Mouse (Mus musculus) T-cell, adult 2 months (primary cell): ENCODE data around the gene Itgbl1.
"Not testable (repeated sequence)": the region's sequence is repeated elsewhere in the genome, so short reads cannot be mapped to it uniquely, and the experiment has no call there.

Experiments
- DNase-seq: peaks from one replicate; pipeline ENCODE4 v3.0.0; 2022; ENCODE audit warnings: low spot score

The Itgbl1 gene

DNA sequence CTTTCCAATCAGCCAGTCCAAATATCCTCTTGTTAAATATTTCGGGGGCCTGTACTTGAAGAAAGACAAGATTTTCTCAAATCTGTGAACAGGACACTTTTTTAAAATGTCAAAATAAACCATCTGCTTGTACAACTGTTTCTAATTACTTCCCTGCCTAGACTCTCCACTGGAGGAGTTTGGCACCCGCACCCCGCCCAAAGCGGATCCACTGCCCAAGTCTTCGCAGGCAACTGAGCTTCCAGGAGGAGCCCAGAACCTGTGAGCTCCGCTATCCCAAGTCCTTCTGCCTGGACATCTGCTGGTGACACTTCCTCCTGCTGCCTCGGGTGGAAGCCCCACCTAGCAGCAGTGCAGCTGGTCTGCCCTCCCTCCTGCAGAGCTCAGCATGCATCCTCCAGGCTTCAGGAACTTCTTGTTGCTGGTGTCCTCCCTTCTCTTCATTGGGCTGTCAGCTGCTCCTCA, at the start of gene Itgbl1:
Gene Itgbl1, plus strand, starts transcription at position 51 of the 465 bp plus-strand sequence.
- DNase-seq: no peak

- no peak for DNase-seq
Observed at GRCm38 (mm10) chr14:123622969-123623368, 36.8 kb upstream of the Itgbl1 start.

DNA sequence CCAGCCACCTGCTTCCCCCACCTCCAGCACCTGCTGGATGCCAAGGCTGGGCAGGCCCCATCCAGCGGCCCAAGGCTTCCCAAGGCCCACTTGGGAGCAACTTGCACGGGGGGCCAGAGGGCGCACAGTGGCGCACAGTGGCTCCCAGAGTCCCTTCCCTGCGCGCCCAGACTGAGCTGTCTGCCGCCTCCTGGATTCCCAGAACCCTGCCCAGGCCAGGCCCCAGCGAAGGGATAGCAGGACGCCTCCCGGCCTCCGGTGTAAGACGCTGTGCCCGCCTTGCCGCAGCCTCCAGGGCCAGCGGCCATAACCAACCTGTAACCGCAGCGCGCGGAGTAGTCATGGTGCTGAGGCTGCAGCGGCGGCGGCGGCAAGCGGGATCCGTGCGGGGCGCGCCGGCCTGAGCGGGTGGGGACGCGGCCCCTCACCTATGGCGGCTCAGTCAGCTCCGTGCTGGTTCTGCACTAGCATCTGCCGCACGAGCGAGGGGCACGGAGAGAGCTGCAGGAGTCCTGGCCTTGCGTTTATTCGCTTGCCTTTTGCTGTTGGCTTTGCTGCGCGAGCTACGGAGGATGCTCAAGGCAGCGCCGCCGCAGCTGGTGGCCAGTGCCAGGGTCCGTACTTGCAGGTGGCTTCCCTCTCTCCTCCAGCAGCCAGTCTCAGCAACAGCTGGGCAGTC, 33.1 kb upstream of the Itgbl1 start, which contains the start of gene Nalcn:
Gene Nalcn, minus strand, starts transcription at position 644 of the 679 bp plus-strand sequence.
- no peak for DNase-seq

DNA sequence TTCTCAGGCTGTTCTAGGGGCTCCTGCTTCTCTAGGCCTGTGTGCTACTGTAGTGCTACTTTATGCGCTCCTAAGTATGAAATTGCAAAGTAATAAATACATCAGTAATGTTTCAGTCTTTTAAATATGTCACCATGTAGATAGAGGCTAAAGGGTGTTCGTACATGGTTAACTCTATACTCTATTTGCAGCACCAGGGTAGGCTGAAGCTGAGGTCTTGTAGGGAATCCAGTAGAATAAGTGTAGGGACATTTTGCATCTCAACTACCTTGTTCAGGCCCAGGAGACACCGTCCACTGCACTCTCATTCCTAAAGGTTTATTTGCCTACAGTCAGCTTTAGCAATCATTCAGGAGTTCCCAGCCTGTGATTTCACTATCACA, 32.6 kb upstream of the Itgbl1 start:
- no peak for DNase-seq

- DNase-seq: no peak
Observed at GRCm38 (mm10) chr14:123661091-123661491, 1.3 kb downstream of the Itgbl1 start.

DNA sequence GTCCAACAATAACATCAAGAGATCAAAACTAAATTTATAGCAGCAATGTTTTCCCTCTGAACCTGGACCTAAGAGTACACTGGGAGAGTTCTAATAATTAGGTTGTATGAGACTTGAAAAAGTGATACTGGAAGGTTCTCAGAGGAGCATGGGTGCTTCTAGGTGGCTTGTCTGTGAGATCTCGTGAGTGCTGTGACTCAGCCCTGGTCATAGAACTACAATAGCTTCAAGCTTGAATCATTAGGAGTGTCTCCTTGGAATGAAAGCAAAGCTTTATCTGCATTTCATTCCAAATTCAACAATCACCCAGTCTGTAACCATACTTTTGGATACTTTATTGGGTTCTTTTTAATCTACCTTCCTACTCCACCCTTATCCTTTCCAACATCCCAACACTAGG, 2.6 kb downstream of the Itgbl1 start:
- DNase-seq: no peak

DNA sequence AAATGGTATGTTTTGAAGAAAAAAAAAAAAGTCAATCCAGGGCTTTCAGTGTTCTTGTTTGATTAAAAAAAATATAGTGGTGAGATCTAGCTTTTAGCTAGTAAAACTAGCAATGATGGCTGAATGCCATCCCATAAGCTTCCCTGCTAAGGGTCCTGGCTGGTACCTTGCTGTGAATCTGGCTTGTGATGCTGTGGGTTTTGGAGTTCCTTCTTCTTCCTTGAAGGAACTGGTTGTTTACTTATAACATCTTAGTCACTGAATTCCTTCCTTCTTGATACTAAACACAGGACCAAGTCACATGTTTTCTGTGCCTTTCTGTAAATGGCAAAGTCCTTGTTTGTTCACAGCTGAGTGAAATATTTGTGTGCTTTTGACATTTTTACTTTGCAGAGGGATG, 3.4 kb downstream of the Itgbl1 start:
- DNase-seq: no peak

DNA sequence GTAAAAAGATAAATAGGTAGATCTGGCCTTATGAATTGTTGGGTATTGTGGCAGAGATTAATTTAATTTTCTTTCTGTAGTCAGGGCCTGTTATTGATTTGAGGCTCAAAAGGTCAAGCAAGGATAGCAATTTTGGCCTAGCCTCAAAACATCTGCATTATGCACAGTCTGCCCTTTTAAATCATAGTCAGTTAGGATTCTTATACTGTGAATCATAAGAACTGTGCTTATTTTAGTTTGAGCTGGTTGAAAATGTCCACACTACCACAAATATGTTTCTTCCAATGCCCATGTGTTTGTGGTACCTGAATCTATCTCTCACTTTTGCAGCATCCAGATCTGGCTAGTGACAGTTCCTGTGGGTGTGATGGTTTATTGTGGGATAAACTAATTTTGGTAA, 4.7 kb downstream of the Itgbl1 start:
- DNase-seq: no peak

DNA sequence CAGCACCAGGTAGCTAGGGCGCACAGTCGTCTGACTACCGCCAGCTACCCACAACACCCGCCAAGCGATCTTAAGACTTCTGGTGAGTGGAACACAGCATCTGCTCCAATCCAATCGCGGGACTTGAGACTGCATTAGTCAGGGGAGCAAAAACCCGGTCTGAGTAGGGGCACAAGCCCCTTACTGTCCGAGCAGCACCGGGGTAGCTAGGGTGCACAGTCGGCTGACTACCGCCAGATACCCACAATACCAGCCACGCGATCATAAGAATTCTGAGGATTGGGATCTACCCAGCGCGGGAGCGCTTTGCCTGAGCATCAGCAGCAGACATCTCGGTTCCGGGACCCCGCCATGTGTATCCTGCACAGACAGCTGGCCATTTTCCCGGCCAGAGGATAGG, 11.3 kb downstream of the Itgbl1 start:
- not testable (repeated sequence) for DNase-seq

DNA sequence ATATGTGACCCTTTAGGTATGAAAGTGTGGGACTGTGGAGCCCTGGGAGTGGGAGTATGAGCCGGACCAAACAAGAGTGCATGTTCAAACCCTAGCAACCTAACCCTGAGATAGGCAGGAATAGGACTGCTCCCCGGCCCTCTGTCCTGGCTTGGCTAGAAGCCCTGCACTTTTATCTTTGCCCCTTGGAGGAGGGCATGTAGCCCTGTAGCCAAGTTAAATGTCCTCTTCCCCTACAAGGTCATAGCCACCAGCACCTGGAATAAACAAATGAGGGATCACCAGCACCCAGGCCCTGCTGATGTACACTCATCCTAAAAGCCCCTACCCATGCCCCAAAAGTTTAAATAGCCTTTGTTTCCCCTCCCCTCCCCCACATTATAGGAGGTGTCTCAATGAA, 18.3 kb downstream of the Itgbl1 start:
- no peak for DNase-seq

GRCm38 (mm10) chr14:123714751-123715150, 55.0 kb downstream of the Itgbl1 start:
- no peak for DNase-seq

DNA sequence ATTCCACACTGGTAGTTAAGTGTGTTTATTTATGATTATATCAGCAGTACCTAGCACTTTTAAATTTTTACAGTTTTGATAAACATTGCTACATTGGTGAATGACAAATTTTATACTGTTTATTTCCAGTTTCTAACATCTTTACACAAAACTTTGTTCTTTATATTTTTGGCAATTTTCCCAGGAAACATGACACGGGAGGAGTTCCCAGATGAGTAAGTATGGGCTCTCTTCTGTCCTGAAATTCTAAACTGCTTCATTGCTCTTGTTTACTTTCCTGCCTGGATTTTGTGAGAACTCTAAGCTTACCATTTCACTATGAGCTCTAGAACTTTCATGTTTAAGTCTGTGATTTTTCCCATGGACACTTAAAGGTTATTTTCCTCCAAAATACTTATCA, 82.3 kb downstream of the Itgbl1 start:
- DNase-seq: no peak

DNA sequence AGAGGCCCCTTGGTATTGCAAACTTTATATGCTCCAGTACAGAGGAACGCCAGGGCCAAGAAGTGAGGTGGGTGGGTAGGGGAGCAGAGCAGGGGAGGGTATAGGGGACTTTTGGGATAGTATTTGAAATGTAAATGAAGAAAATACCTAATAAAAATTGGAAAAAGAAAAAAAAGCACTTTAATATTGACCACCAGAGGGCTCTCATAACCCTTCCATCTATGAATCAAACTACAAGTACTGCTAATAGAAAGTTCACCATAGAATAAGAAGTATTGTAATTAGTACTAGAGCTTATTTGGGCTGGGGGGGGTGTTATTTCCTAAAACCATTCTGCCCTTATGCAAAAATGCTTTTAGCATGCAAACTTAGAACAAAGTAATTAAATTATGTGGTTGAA, 91.2 kb downstream of the Itgbl1 start:
- no peak for DNase-seq

DNA sequence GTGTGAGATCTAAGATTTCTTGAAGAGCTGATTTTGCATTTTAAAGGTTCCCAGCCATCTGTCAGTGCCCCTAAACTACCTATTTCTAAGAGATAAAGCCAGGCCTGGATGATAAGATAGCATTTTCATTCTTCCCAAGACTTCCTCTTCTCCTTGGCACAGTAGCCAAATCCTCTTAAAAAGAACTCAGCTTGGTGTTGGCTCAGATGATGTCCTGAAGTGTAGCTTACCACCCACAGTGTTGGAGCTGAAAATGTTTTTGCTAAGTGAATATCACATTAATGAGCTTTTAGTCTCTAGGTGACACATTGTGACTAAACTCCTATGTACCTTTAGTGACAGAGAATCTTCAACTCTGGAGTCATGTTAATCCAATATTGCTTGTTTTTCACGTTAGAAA, 99.8 kb downstream of the Itgbl1 start:
- DNase-seq: no peak

GRCm38 (mm10) chr14:123760079-123760478, 100.3 kb downstream of the Itgbl1 start:
- DNase-seq: no peak

DNA sequence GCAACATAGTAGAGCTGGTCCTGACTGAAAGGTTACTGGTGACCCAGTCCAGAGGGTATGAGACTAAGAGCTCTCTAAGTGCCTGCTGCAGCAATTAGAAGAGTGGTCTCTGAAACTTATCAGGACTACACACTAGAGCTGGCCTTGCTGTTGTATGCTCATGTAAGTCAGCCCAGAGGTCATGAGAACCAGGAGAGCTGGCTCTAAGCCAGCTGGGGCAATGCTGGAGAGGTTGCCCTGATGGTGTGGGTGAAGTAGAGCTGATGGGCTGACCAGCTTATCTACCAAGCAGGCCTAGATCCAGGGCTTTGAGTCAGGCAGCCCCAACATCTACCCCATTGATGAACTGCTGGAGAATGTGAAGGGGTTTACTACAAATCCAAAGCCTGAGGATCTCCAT, 142.0 kb downstream of the Itgbl1 start:
- no peak for DNase-seq

- DNase-seq: no peak
Observed at GRCm38 (mm10) chr14:123837662-123838061, 177.9 kb downstream of the Itgbl1 start.

DNA sequence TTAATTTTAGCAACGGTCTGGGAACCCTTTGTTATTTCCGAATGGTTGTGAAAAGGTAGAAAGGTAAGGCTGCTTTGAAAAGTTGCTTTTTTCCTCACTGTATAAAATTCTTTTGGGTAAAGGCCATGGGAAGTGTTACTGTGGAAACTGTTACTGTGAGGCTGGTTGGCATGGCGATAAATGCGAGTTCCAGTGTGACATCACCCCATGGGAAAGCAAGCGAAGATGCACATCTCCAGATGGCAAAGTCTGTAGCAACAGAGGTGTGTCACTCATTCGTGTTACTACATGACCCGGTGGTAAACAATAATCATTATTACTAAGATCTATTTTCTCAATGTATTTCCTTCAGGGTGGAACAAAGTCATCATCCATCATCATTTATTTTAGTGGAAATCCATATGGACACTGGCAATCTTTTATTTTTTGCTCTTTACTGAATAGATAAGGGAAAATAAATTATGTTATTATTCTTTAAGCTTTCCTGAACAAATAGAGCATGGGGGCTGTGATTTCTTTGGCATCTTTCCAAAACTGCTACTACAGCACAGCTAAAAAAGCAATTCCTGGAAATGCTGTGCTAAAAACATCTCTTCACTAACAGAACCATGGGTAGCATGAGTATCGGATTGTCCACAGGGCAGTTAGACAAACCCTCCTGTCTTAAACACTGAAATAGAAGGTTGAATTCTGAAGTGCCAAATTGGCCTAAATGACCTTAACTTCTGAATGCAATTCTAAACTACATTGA, 184.1 kb downstream of the Itgbl1 start:
- DNase-seq: no peak

DNA sequence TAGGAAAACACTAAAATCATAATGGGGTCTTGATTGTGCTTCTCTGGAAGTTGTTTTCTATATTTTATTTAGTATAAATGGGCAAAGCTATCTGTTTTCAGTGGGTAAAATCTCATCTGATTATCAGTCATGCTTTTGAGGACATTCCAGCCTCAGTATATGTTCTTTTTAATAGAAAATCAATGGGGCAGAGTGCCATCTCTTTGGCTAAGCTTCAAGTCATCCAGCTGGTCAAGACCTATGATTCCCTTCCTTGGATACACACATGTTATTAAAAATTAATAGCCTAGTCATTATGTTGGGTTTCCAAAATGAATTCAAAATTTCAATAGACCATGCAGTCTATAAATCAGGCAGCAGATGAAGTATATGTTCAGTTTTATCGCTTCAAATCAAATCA, 204.8 kb downstream of the Itgbl1 start:
- no peak for DNase-seq

GRCm38 (mm10) chr14:123865779-123866726, 206.3 kb downstream of the Itgbl1 start:
- no peak for DNase-seq

GRCm38 (mm10) chr14:123927903-123928302, 268.1 kb downstream of the Itgbl1 start:
- no peak for DNase-seq

- no peak for DNase-seq
Observed at GRCm38 (mm10) chr14:123966531-123966930, 306.8 kb downstream of the Itgbl1 start.
